Mouse (Mus musculus) right cerebral cortex, postnatal 14 days (tissue): ENCODE data around the gene Ctnnbl1.

Experiments used
- DNase-seq: peaks from one replicate; pipeline ENCODE4 v3.0.0; 2022

Ctnnbl1 gene

DNA sequence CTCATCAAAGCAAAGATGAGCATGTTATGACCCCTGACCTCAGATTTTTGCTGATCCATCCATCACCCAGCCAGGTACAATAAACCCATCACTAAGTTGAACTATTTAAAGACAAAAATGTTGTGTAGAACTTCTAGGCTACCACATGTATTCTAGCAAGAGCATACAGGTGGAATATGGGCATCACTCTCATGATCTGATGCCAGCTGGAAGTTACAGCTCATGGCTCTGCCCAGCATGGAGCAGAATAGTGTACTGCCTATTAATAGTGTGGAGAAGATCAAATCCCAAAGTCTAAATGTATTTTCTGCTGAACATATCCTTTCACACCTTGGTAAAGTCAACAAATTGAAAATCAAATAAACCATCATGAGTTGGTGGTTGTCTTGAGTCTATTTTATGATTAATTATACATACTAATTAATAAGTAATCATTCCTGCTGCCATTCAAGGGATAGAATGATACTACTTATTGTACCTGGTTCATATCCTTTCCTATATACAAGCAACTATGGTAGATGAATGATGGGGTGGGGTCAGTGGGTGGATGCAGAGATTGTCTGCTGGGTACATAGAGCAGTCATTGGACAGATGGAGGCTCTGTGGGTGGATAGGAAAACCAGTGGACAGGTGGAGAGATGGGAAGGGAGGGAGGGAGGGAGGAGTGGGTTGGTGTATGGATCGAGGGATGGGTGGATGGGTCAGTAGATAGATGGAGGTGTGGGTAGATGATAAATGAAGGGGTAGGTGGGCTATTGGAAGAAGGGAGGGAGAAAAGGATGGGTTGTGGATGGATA, 58.6 kb downstream of the Ctnnbl1 start:
- no peak for DNase-seq

GRCm38 (mm10) chr2:157799533-157799932, 62.3 kb downstream of the Ctnnbl1 start:
- DNase-seq: no peak

GRCm38 (mm10) chr2:157800288-157800687, 63.1 kb downstream of the Ctnnbl1 start:
- no peak for DNase-seq

- no peak for DNase-seq
These were observed 63.7 kb downstream of the Ctnnbl1 start for GRCm38 (mm10) chr2:157800746-157801501.

DNA sequence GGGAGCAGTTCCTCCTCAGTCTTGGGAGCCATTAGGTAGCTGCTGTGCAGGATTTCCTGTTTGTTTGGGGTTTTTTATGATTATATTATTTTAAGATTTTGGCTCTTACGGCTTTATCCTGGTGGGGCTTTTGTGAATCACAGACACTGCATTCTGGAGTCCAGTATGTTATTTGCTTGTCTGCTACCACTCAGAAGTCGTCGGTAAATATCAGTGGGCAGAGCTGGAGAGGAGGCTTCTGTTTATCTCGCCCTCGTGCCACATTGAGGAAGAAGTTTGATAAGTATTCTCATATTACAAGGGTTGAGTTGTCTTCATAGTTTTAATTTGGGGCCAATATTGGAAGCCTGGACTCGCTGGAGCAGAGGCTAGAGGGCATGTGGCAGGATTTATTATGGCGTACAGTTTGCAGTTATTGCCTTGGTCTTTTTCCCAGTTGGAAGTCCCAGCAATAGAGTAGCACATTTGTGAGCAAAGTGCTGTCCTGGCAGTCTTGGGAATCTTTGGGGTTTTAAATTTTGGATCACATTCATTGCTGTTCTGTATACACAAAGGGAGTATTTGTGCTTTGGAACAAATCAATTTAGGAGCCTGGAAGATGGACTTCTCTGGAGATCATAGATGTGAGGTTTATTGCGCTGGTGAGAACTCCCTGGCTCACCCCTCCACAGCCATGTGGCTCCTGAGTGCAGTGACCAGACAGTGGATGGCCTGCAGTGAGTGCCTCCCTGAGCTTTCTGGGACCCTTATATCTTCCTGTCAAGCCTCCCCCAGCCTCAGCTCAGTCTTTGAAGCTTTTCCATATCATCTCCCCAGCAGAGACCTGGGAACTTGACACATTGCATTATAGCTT, 64.5 kb downstream of the Ctnnbl1 start:
- DNase-seq: no peak

- no peak for DNase-seq
These were observed 65.5 kb downstream of the Ctnnbl1 start for GRCm38 (mm10) chr2:157802666-157803065.

DNA sequence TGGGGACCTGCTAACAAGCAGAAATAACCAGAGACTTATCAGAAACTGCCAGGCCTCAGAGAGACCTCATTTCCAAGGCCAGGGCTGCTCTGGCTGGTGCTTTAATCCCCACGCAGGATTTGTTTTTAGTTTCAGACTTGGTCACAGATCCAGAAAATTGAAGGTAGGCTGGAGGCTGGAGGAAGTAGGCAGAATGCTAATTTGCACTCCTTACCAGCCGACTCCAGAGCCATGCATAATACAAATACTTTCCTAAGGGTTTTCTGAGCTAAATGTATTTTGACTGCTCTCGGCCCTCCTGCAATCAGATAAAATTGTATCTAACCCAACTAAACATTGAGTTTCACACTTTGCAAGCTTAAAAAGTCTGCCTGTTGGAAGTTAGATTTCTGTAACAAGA, 67.2 kb downstream of the Ctnnbl1 start:
- DNase-seq: no peak

GRCm38 (mm10) chr2:157805091-157805490, 67.9 kb downstream of the Ctnnbl1 start:
- DNase-seq: no peak

DNA sequence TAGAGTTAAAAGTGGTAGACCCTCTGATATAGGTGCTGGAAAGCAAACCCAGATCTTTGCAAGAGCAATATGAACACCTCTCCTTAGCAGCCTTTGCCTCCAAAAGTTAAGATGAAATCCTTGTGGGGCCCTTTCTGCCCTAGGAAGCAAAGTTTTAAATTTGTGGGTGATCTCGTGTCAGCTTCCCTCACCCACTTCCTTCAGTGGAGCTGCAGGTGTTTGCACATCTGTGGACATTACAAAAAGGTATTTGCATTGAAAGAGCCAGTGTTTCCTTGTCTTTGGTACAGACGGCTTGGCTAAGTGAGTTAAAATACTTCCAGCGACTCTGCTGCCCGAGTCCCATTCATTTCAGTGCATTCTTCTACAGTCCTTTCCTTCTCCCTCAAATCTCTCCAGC, 69.9 kb downstream of the Ctnnbl1 start:
- no peak for DNase-seq

DNA sequence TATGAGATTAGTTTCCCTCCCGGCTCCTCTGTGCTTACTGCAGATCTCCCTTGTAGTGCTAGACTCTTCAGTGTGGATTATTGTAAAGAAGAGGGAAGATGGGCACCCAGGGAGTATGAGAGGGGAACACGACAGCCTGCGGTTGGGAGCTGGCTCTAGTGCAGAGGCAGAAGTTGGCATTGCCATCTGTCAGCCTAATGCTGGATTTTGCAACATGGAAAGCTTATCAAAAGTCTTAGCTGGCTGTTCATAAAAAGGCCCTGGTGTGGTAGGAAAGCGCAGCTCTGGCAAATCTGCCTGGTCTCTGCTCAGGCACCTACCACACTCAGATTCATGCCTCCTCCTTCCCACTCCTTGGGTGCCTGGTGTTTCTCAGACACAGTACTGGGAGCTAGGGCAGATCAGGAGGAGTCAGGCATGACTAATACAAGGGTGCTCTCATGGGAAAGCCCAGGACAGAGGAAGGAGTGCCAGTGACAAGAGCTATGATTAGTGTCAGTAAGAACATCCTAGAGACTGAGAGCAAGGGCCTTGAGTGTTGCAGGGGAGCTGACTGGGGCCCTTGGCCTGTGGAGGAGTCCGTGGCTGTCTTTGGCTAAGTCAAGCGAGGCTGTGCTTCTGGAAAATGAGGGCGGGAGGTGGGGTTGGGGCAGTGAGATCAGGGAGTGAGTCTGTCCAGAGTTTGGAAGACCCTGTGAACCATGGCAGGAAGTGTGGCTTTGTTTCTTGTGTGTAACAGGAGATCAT, 70.6 kb downstream of the Ctnnbl1 start:
- no peak for DNase-seq

GRCm38 (mm10) chr2:157808368-157808923, 71.2 kb downstream of the Ctnnbl1 start:
- no peak for DNase-seq

- DNase-seq: no peak
These were observed 72.1 kb downstream of the Ctnnbl1 start for GRCm38 (mm10) chr2:157809341-157809740.

GRCm38 (mm10) chr2:157810749-157811148, 73.5 kb downstream of the Ctnnbl1 start:
- no peak for DNase-seq

DNA sequence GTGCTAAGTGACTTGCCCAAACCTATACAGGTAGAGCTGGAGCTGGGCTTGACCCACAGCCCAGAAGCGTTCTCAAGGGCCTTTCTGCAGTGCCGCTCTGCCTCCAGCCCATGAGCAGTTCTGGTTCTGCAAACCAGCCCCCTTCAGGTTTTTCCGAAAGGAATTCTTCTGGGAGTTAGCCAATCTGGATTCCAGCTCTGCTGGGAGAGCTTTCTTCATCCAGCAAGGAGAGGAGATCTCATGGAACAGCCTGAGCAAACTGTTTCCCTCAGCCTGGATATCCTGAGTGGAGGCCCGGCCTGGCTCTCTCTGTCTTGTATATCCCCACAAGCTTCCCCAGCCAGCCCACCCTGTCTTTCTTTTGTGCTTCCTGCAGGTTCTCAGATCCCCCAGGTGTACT, 75.9 kb downstream of the Ctnnbl1 start:
- no peak for DNase-seq

DNA sequence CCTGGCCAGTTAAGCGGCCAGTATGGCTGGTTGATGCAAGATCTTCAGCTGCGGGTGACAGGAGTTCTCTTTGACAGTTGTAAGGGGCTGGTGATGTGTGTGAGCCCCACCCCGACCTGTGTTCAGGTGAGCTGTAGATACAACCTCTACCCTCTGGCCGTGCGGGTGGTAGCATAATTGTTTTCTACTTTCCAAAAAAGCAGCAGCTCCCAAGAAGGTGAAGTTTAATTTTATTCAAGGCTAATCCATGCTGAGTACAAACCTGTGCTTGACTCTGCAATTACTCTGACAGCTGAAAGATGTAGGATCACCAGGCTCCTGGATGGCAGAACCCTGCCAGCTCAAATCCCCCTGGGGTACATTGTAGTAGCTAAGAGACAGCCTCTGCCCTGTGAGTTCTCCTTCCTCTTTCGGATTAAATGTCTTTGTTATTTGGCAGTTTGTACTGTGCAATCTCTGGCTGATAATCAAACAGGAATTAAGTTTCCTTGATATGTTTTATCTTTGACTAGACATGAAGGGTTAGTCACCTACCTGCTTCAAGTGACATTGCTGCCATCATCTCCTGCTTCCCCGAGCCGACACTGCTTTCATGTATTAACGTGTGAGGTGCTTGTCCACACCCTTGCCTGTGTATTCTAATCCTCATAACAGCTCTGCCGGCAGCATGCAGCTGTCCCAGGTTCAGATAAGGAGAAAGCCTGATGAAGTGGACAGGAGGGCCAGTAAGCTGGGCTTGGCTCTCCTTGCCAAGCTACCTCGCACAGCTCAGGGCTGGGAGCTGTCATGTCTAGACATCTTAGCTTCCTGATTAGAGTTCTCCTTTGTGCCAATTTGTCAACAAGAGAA, 77.1 kb downstream of the Ctnnbl1 start:
- DNase-seq: no peak

GRCm38 (mm10) chr2:157814965-157815283, 77.7 kb downstream of the Ctnnbl1 start:
- no peak for DNase-seq

DNA sequence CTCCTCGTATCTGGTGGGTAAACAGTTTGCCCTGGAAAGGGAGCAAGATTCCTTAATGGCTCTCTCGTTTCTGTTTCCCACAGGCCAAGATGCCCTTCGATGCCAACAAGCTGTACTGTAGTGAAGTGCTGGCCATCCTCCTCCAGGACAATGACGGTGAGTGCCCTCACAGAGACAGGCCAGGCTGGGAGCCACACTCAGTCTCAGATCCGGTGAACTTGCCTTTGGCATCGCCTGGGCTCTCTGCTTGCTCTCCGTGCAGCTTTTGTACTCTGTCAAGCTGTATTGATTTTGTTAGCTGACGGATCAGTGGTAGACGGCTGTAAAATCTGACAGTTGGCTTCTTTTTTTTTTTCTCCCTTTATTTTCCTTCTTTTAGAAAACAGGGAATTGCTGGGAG, 80.5 kb downstream of the Ctnnbl1 start:
- DNase-seq: no peak

- DNase-seq: no peak
These were observed 81.5 kb downstream of the Ctnnbl1 start for GRCm38 (mm10) chr2:157818576-157819320.

DNA sequence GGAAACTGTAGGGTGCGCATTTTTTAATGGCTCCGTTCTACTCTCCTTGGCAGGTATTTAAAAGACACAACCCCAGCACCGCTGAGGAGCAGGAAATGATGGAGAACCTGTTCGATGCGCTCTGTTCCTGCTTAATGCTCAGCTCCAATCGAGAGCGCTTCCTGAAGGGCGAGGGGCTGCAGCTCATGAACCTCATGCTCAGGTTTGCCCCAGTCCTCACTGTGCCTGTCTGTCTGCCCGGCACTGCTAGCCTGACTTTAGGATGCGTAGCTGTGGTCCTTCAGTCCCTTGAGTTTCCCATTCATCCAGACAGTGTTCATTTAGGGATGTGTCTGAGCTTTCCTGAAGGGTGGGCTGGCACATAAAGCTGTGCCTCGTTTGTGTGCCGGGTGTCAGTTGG, 82.2 kb downstream of the Ctnnbl1 start:
- no peak for DNase-seq

DNA sequence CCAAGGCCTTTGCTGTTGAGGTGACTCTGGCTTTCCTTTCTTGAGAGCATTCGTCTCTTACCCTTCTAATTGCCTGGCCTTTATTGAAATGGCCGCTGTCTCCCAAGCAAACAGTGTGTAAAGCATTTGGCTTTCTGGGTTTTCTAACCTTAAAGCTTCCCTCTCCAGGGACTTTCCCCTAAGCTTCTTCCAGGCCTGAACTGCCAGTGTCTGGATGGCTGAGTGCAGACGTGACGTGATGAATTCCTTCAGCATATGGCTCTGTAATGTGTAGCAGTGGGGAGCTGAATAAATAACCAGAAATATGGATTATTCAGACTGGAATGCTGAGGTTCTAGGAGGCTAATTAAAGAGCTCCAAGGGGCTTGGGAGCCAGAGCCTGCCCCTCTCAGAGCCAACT, 84.1 kb downstream of the Ctnnbl1 start:
- no peak for DNase-seq

- DNase-seq: no peak
These were observed 86.3 kb downstream of the Ctnnbl1 start for GRCm38 (mm10) chr2:157823456-157823855.
